Mouse (Mus musculus) limb, embryonic 10.5 days (tissue): ENCODE measurements around the gene Olfr214. TPM values are rescaled to one million over a fixed set of nuclear protein-coding genes. Genes with fewer than 3 reads are reported as not detected.
"Not testable (repeated sequence)": the region's sequence is repeated elsewhere in the genome, so short reads cannot be mapped to it uniquely, and the experiment has no call there.

Experiments
- DNase-seq: peaks from one replicate; pipeline ENCODE4 v3.0.0-alpha.2; 2017; ENCODE audit warnings: low spot score
- H3K27ac ChIP-seq: fragments of 300-500 bp; sonication (generic); 2 replicates; pipeline ENCODE4 v1.5.1; 2016; ENCODE audit warnings: mild to moderate bottlenecking
- H3K27me3 ChIP-seq: fragments of 300-500 bp; sonication (generic); 2 replicates; pipeline ENCODE4 v1.6.1; 2016; ENCODE audit warnings: low read depth, mild to moderate bottlenecking; ENCODE audit not compliant: poor library complexity, severe bottlenecking
- H3K36me3 ChIP-seq: fragments of 300-500 bp; sonication (generic); 2 replicates; pipeline ENCODE4 v1.6.1; 2016; ENCODE audit warnings: mild to moderate bottlenecking, moderate library complexity
- H3K4me1 ChIP-seq: fragments of 300-500 bp; sonication (generic); 2 replicates; pipeline ENCODE4 v1.6.1; 2016
- H3K4me3 ChIP-seq: fragments of 300-500 bp; sonication (generic); 2 replicates; pipeline ENCODE4 v1.5.1; 2016; ENCODE audit warnings: mild to moderate bottlenecking, moderate library complexity
- H3K9me3 ChIP-seq: fragments of 300-500 bp; sonication (generic); replicated peaks from 2 replicates; pipeline ENCODE4 v1.6.1; 2016; ENCODE audit warnings: mild to moderate bottlenecking
- WGBS: fragments of 180-500 bp; shearing (Covaris S2); methylation state at CpG from one replicate; pipeline ENCODE4 v1.1.7; 2016; 5-methylcytosine and 5-hydroxymethylcytosine counted together
- polyA plus RNA-seq: library from polyadenylated mRNA; unstranded; fragments of >200 nt; fragmentation: Nextera tagmentation; extraction: Ambion mirVana; gene quantifications from 2 replicates; pipeline ENCODE4 v1.2.1, GENCODE M21; 2016

Gene Olfr214
- not detected in 2 replicates for polyA plus RNA-seq

GRCm38 (mm10) chr6:116553935-116554334 is at the start of gene Olfr214:
Gene Olfr214, plus strand, starts transcription at chr6:116554235.
- Histone ChIP-seq H3K27ac (no peak within 1 kb of the TSS), H3K4me3 (no peak within 1 kb of the TSS), H3K9me3 (no peaks in the 10 kb centered on the region), H3K27me3 (no peaks in the 10 kb centered on the region), H3K36me3 (no peaks in the 10 kb centered on the region), H3K4me1 (no peaks in the 10 kb centered on the region)
- 81% methylated on average over 1 of the region's 1 CpGs for WGBS
- no peak for DNase-seq

GRCm38 (mm10) chr6:116506302-116507003 is 47.6 kb upstream of the Olfr214 start, which contains the start of gene Olfr212:
Gene Olfr212, plus strand, starts transcription at chr6:116506516.
- H3K27me3 ChIP-seq, H3K9me3 ChIP-seq, H3K4me3 ChIP-seq, H3K4me1 ChIP-seq, H3K27ac ChIP-seq, DNase-seq, H3K36me3 ChIP-seq: not testable (repeated sequence)
- whole genome bisulfite sequencing, result 92% methylated on average over 19 of the region's 20 CpGs

GRCm38 (mm10) chr6:116514832-116515231 is 39.2 kb upstream of the Olfr214 start:
- Histone ChIP-seq H3K27ac (no peak overlapping the region), H3K36me3 (no peaks in the 10 kb centered on the region), H3K4me3 (no peak overlapping the region), H3K4me1 (no peaks in the 10 kb centered on the region), H3K27me3 (no peaks in the 10 kb centered on the region), H3K9me3 (no peaks in the 10 kb centered on the region)
- DNase-seq, result no peak

GRCm38 (mm10) chr6:116538156-116538555 is 15.9 kb upstream of the Olfr214 start, which contains the start of gene Olfr213:
Gene Olfr213, plus strand, starts transcription at chr6:116538456.
- no peaks in the 10 kb centered on the region for H3K36me3 ChIP-seq
- WGBS, result 80% methylated on average over 1 of the region's 1 CpGs
- no peak within 1 kb of the TSS for H3K27ac ChIP-seq
- no peaks in the 10 kb centered on the region for H3K27me3 ChIP-seq
- H3K9me3 ChIP-seq, result no peaks in the 10 kb centered on the region
- H3K4me1 ChIP-seq, result no peaks in the 10 kb centered on the region
- no peak for DNase-seq
- no peak within 1 kb of the TSS for H3K4me3 ChIP-seq

GRCm38 (mm10) chr6:116542500-116542899 is 11.5 kb upstream of the Olfr214 start:
- 88% methylated on average over 2 of the region's 2 CpGs for WGBS
- Histone ChIP-seq H3K4me3 (no peak overlapping the region), H3K4me1 (no peaks in the 10 kb centered on the region), H3K36me3 (no peaks in the 10 kb centered on the region), H3K27ac (no peak overlapping the region), H3K9me3 (no peaks in the 10 kb centered on the region), H3K27me3 (no peaks in the 10 kb centered on the region)
- DNase-seq, result no peak

- not testable (repeated sequence) for H3K4me3 ChIP-seq, H3K4me1 ChIP-seq, H3K36me3 ChIP-seq, H3K27me3 ChIP-seq, DNase-seq, H3K9me3 ChIP-seq, H3K27ac ChIP-seq
- WGBS, result 95% methylated on average over 11 of the region's 11 CpGs
Measured at GRCm38 (mm10) chr6:116550841-116551240, 3.2 kb upstream of the Olfr214 start, which contains the start of gene Gm5580. Gene Gm5580, plus strand, starts transcription at chr6:116551141.

GRCm38 (mm10) chr6:116554952-116555351 is 917 bp downstream of the Olfr214 start:
- H3K9me3 ChIP-seq, result no peaks in the 10 kb centered on the region
- no peaks in the 10 kb centered on the region for H3K4me1 ChIP-seq
- no peak for DNase-seq
- WGBS, result 73% methylated on average over 3 of the region's 3 CpGs
- H3K4me3 ChIP-seq, result no peak overlapping the region
- no peaks in the 10 kb centered on the region for H3K36me3 ChIP-seq
- no peaks in the 10 kb centered on the region for H3K27me3 ChIP-seq
- H3K27ac ChIP-seq, result no peak overlapping the region

- no peak for DNase-seq
- WGBS, result 40% methylated on average over 3 of the region's 3 CpGs
- no peak overlapping the region for H3K4me3 ChIP-seq
- H3K9me3 ChIP-seq, result no peaks in the 10 kb centered on the region
- H3K27me3 ChIP-seq, result no peaks in the 10 kb centered on the region
- no peaks in the 10 kb centered on the region for H3K36me3 ChIP-seq
- H3K27ac ChIP-seq, result no peak overlapping the region
- no peaks in the 10 kb centered on the region for H3K4me1 ChIP-seq
Measured at GRCm38 (mm10) chr6:116569834-116570233, 15.8 kb downstream of the Olfr214 start.

GRCm38 (mm10) chr6:116584095-116584494 is 30.1 kb downstream of the Olfr214 start, which contains the start of gene Olfr215:
Gene Olfr215, minus strand, starts transcription at chr6:116584195.
- 89% methylated on average over 4 of the region's 4 CpGs for WGBS
- H3K9me3 ChIP-seq, result no peaks in the 10 kb centered on the region
- H3K4me1 ChIP-seq, result no peaks in the 10 kb centered on the region
- H3K27ac ChIP-seq, result no peak within 1 kb of the TSS
- no peak within 1 kb of the TSS for H3K4me3 ChIP-seq
- DNase-seq, result no peak
- H3K27me3 ChIP-seq, result no peaks in the 10 kb centered on the region
- no peaks in the 10 kb centered on the region for H3K36me3 ChIP-seq

GRCm38 (mm10) chr6:116600969-116601368 is 46.9 kb downstream of the Olfr214 start:
- H3K4me1 ChIP-seq, H3K9me3 ChIP-seq, DNase-seq, H3K27ac ChIP-seq, H3K4me3 ChIP-seq, H3K27me3 ChIP-seq, H3K36me3 ChIP-seq: not testable (repeated sequence)

- Histone ChIP-seq H3K27ac (no peak overlapping the region), H3K27me3 (no peaks in the 10 kb centered on the region), H3K4me3 (no peak overlapping the region), H3K9me3 (no peaks in the 10 kb centered on the region), H3K4me1 (no peaks in the 10 kb centered on the region), H3K36me3 (no peaks in the 10 kb centered on the region)
- DNase-seq, result no peak
- WGBS, result 52% methylated on average over 4 of the region's 4 CpGs
Measured at GRCm38 (mm10) chr6:116607230-116607629, 53.2 kb downstream of the Olfr214 start.
